Mouse (Mus musculus): ENCODE data around the gene Snx14. TPM values are rescaled to one million over a fixed set of nuclear protein-coding genes. Genes with fewer than 3 reads are reported as not detected.

Snx14 gene
- polyA plus RNA-seq, 2 experiments: 20.7 to 39.5 TPM

- Histone ChIP-seq H3K9me3 (ENCODE audit: control insufficient read depth, low read length) (no peaks in the 10 kb centered on the region), H3K4me1 (ENCODE audit: control insufficient read depth, insufficient read depth, low read length) (peaks cover 11% of the 10 kb centered on the region; the same call in 1 of the 2 replicates), H3K4me3 (replicated peaks; ENCODE audit: low read length) (no peak overlapping the region), H3K9ac (ENCODE audit: low read depth, low read length, severe bottlenecking) (no peak overlapping the region), H3K4me2 (replicated peaks; ENCODE audit: low read depth, low read length, severe bottlenecking) (no peak overlapping the region), H3K27ac (replicated peaks; ENCODE audit: low read depth, low read length) (no peak overlapping the region), H3K27me3 (ENCODE audit: control insufficient read depth, insufficient read depth, low read length) (no peaks in the 10 kb centered on the region), H3K36me3 (ENCODE audit: control insufficient read depth, insufficient read depth, low read length) (no peaks in the 10 kb centered on the region)
- no peak for TF ChIP-seq POLR2A (IDR thresholded peaks at IDR 0.05; ENCODE audit: borderline replicate concordance, extremely low read depth, insufficient read depth, insufficient read length)
- ATAC-seq (ENCODE audit: low FRiP score, low read depth) (no peak), DNase-seq (ENCODE audit: low spot score) (no peak)
- 91% methylated on average over 6 of the region's 6 CpGs for whole genome bisulfite sequencing
Observed at GRCm38 (mm10) chr9:88348623-88349022, 90.1 kb downstream of the Snx14 start.

DNA sequence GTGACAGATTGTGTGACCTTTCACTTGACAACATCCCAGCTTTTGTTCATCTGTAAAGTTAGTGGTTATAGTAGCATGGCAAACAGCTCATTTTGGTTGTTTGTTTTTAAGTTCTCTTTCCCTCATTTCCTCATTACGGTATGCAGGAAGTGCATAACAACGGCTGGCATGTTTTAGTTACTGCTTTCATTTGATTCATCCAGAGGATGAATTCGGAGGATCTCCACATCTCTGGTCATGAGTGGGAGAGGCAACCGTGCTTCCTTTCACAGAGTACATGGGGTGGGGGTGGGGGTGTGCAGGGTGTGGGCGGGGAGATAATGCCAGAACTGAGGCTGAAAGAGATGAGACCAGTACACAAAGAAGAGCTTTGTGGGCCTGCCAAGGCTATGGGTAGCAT is 91.9 kb downstream of the Snx14 start:
- TF ChIP-seq POLR2A (IDR thresholded peaks at IDR 0.05; ENCODE audit: borderline replicate concordance, extremely low read depth, insufficient read depth, insufficient read length): no peak
- 67% methylated on average over 5 of the region's 5 CpGs for WGBS
- DNase-seq (ENCODE audit: low spot score) (no peak), ATAC-seq (ENCODE audit: low FRiP score, low read depth) (no peak)
- Histone ChIP-seq H3K9ac (ENCODE audit: low read depth, low read length, severe bottlenecking) (no peak overlapping the region), H3K27ac (replicated peaks; ENCODE audit: low read depth, low read length) (no peak overlapping the region), H3K4me2 (replicated peaks; ENCODE audit: low read depth, low read length, severe bottlenecking) (no peak overlapping the region), H3K27me3 (ENCODE audit: control insufficient read depth, insufficient read depth, low read length) (no peaks in the 10 kb centered on the region), H3K4me3 (replicated peaks; ENCODE audit: low read length) (no peak overlapping the region), H3K36me3 (ENCODE audit: control insufficient read depth, insufficient read depth, low read length) (no peaks in the 10 kb centered on the region), H3K9me3 (ENCODE audit: control insufficient read depth, low read length) (no peaks in the 10 kb centered on the region), H3K4me1 (ENCODE audit: control insufficient read depth, insufficient read depth, low read length) (peaks cover 5% of the 10 kb centered on the region; the same call in 1 of the 2 replicates)

GRCm38 (mm10) chr9:88344424-88344823 is 94.3 kb downstream of the Snx14 start:
- DNase-seq (ENCODE audit: low spot score) (no peak), ATAC-seq (ENCODE audit: low FRiP score, low read depth) (no peak)
- H3K36me3 ChIP-seq (ENCODE audit: control insufficient read depth, insufficient read depth, low read length): no peaks in the 10 kb centered on the region
- no peak overlapping the region for H3K4me2 ChIP-seq (replicated peaks; ENCODE audit: low read depth, low read length, severe bottlenecking)
- no peak overlapping the region for H3K4me3 ChIP-seq (replicated peaks; ENCODE audit: low read length)
- no peaks in the 10 kb centered on the region for H3K27me3 ChIP-seq (ENCODE audit: control insufficient read depth, insufficient read depth, low read length)
- H3K9me3 ChIP-seq (ENCODE audit: control insufficient read depth, low read length): no peaks in the 10 kb centered on the region
- H3K9ac ChIP-seq (ENCODE audit: low read depth, low read length, severe bottlenecking): no peak overlapping the region
- no peak overlapping the region for H3K27ac ChIP-seq (replicated peaks; ENCODE audit: low read depth, low read length)
- 95% methylated on average over 2 of the region's 2 CpGs for WGBS
- H3K4me1 ChIP-seq (ENCODE audit: control insufficient read depth, insufficient read depth, low read length): no peaks in the 10 kb centered on the region
- no peak for TF ChIP-seq POLR2A (IDR thresholded peaks at IDR 0.05; ENCODE audit: borderline replicate concordance, extremely low read depth, insufficient read depth, insufficient read length)

DNA sequence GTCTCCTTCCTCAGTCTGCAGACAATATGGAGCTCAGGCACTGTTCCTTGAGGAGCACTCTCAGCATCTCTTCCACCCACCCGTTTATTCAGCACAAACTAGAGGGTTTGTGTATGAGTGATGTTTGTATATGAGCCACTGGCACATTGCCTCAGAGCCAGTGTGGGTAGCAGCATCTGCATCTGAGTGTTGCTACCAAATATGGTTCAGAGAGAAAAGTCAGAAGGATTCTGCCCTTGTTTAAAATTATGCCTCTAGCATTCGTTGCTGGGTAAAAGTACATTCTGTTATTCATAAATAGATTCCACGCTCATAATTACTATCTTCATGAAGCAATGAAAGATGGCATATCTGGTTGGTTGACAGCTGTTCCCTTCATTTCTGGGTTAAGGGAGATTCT is 96.1 kb downstream of the Snx14 start:
- no peak for TF ChIP-seq POLR2A (IDR thresholded peaks at IDR 0.05; ENCODE audit: borderline replicate concordance, extremely low read depth, insufficient read depth, insufficient read length)
- Histone ChIP-seq H3K27me3 (ENCODE audit: control insufficient read depth, insufficient read depth, low read length) (no peaks in the 10 kb centered on the region), H3K4me1 (ENCODE audit: control insufficient read depth, insufficient read depth, low read length) (no peaks in the 10 kb centered on the region), H3K4me3 (replicated peaks; ENCODE audit: low read length) (no peak overlapping the region), H3K27ac (replicated peaks; ENCODE audit: low read depth, low read length) (no peak overlapping the region), H3K4me2 (replicated peaks; ENCODE audit: low read depth, low read length, severe bottlenecking) (no peak overlapping the region), H3K36me3 (ENCODE audit: control insufficient read depth, insufficient read depth, low read length) (no peaks in the 10 kb centered on the region), H3K9ac (ENCODE audit: low read depth, low read length, severe bottlenecking) (no peak overlapping the region), H3K9me3 (ENCODE audit: control insufficient read depth, low read length) (no peaks in the 10 kb centered on the region)
- ATAC-seq (ENCODE audit: low FRiP score, low read depth) (no peak), DNase-seq (ENCODE audit: low spot score) (no peak)
- 77% methylated on average over 3 of the region's 3 CpGs for whole genome bisulfite sequencing

DNA sequence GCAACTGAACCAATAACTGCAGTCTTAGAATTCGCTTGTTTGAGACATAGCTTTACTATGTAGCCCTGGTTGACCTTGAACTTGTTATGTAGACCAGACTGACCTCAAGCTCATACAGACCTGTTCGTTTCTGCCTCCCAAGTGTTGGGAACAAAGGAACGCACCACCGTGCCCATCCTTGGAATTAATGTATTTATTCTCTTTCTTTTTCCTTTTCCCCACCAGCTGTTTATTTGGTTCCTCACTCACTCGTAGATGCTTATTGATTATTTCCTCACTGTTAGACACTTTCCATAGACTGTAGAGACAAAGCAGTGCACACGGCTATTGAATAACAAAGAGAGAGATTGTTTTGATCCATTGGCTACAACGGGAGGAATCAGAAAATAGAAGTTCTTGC is 96.5 kb downstream of the Snx14 start:
- Histone ChIP-seq H3K27me3 (ENCODE audit: control insufficient read depth, insufficient read depth, low read length) (no peaks in the 10 kb centered on the region), H3K36me3 (ENCODE audit: control insufficient read depth, insufficient read depth, low read length) (no peaks in the 10 kb centered on the region), H3K27ac (replicated peaks; ENCODE audit: low read depth, low read length) (no peak overlapping the region), H3K9me3 (ENCODE audit: control insufficient read depth, low read length) (no peaks in the 10 kb centered on the region), H3K4me3 (replicated peaks; ENCODE audit: low read length) (no peak overlapping the region), H3K4me1 (ENCODE audit: control insufficient read depth, insufficient read depth, low read length) (no peaks in the 10 kb centered on the region), H3K9ac (ENCODE audit: low read depth, low read length, severe bottlenecking) (no peak overlapping the region), H3K4me2 (replicated peaks; ENCODE audit: low read depth, low read length, severe bottlenecking) (no peak overlapping the region)
- DNase-seq (ENCODE audit: low spot score) (no peak), ATAC-seq (ENCODE audit: low FRiP score, low read depth) (no peak)
- WGBS: 82% methylated on average over 7 of the region's 7 CpGs
- no peak for TF ChIP-seq POLR2A (IDR thresholded peaks at IDR 0.05; ENCODE audit: borderline replicate concordance, extremely low read depth, insufficient read depth, insufficient read length)

DNA sequence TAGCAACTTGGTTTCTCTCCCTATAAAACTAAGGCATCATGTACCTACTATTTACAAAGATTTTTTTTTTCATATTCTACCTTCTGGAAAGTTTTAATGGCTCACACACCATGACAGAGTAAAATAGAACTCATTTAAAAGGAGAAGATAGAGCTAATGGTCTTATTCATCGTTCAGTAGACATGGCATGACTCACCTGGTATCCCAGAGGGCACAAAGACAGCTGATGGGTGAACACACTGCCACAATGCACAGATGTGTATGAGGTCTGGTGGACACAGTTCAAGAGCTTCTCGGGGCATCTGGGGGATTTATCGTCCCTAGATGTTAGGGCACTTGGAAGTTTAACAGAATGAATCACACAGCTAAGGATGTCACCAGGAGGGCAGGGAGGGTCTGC is 97.9 kb downstream of the Snx14 start:
- WGBS: 90% methylated on average over 3 of the region's 3 CpGs
- Histone ChIP-seq H3K36me3 (ENCODE audit: control insufficient read depth, insufficient read depth, low read length) (no peaks in the 10 kb centered on the region), H3K4me2 (replicated peaks; ENCODE audit: low read depth, low read length, severe bottlenecking) (no peak overlapping the region), H3K4me3 (replicated peaks; ENCODE audit: low read length) (no peak overlapping the region), H3K27me3 (ENCODE audit: control insufficient read depth, insufficient read depth, low read length) (no peaks in the 10 kb centered on the region), H3K27ac (replicated peaks; ENCODE audit: low read depth, low read length) (no peak overlapping the region), H3K4me1 (ENCODE audit: control insufficient read depth, insufficient read depth, low read length) (no peaks in the 10 kb centered on the region), H3K9ac (ENCODE audit: low read depth, low read length, severe bottlenecking) (no peak overlapping the region), H3K9me3 (ENCODE audit: control insufficient read depth, low read length) (no peaks in the 10 kb centered on the region)
- no peak for TF ChIP-seq POLR2A (IDR thresholded peaks at IDR 0.05; ENCODE audit: borderline replicate concordance, extremely low read depth, insufficient read depth, insufficient read length)
- no peak for DNase-seq (ENCODE audit: low spot score)
- no peak for ATAC-seq (ENCODE audit: low FRiP score, low read depth)

All from limb, embryonic 14.5 days (tissue).